Mouse (Mus musculus) MEL (cell line): ENCODE data around the gene Adam25. TPM values are rescaled to one million over a fixed set of nuclear protein-coding genes. Genes with fewer than 3 reads are reported as not detected.

Experiments used
- polyA plus RNA-seq, 2 experiments: library from polyadenylated mRNA; stranded (reverse) in 1 of 2; unstranded in 1 of 2; fragments of >175 nt in 1 of 2; fragments of >200 nt in 1 of 2; gene quantifications; 2 replicates each; pipeline versions ENCODE4 v1.2.1 to v1.2.4; 2012; ENCODE audit warnings: low replicate concordance in 2 of 2, low read depth in 1 of 2; ENCODE audit not compliant: insufficient read length in 2 of 2, insufficient read depth in 1 of 2, missing spikeins in 1 of 2
- total RNA-seq: library from RNA; depleted of rRNA; stranded (reverse); fragments of 300-350 nt; gene quantifications from 2 replicates; pipeline ENCODE4 v1.2.3, GENCODE M21; 2012; rRNA removed

Gene Adam25
- total and polyA plus RNA-seq, 3 experiments = not detected

Other genes starting within 250 kb of the Adam25 start
- gene Adam24, start 77.1 kb upstream of the Adam25 start, total RNA-seq = not detected in 2 replicates
- not detected for gene Adam24, start 77.1 kb upstream of the Adam25 start, polyA plus RNA-seq
- not detected in 2 replicates for gene Adam20, start 41.1 kb downstream of the Adam25 start, total RNA-seq
- not detected for gene Adam20, start 41.1 kb downstream of the Adam25 start, polyA plus RNA-seq
- not detected in 2 replicates for gene Adam39, start 70.8 kb downstream of the Adam25 start, total RNA-seq
- not detected for gene Adam39, start 70.8 kb downstream of the Adam25 start, polyA plus RNA-seq